Mouse (Mus musculus): ENCODE measurements at regions not wholly inside any gene's neighbourhood (a gene's known extent, or its start where the extent isn't known, plus 50 kb on each side); places are given as distances from the start of the nearest gene placed in this dataset.
A peak's percentile ranks its signal among the peaks of the same experiment; 100 is the strongest.

- DNase-seq (ENCODE audit: low spot score in 2 of 2): no peak
These were observed 961.7 kb upstream of the Slc39a10 start for GRCm38 (mm10) chr1:47854372-47854771.

GRCm38 (mm10) chr1:47853911-47854310 lies 961.3 kb upstream of the Slc39a10 start:
- DNase-seq (ENCODE audit: low spot score in 2 of 2): peak in 1 of 2 experiments; percentile 11

GRCm38 (mm10) chr1:47840811-47841210 lies 948.2 kb upstream of the Slc39a10 start:
- no peak for DNase-seq (ENCODE audit: low spot score in 2 of 2)

- DNase-seq (ENCODE audit: low spot score in 2 of 2): no peak
These were observed 941.4 kb upstream of the Slc39a10 start for GRCm38 (mm10) chr1:47834072-47834471.

GRCm38 (mm10) chr1:47827206-47827605 lies 934.6 kb upstream of the Slc39a10 start:
- DNase-seq (ENCODE audit: low spot score in 2 of 2): no peak

GRCm38 (mm10) chr1:47809508-47809907 lies 916.9 kb upstream of the Slc39a10 start:
- peak in 1 of 2 experiments; percentile 38 for DNase-seq (ENCODE audit: low spot score in 2 of 2)

GRCm38 (mm10) chr1:47794763-47795162 lies 902.1 kb upstream of the Slc39a10 start:
- no peak for DNase-seq (ENCODE audit: low spot score in 2 of 2)

Measured in frontal cortex, postnatal 36 days (tissue).